Mouse (Mus musculus): ENCODE data around the gene Tpmt.

Gene Tpmt

GRCm38 (mm10) chr13:46975930-46976329, 68.6 kb downstream of the Tpmt start:
- DNase-seq (ENCODE audit: low spot score): no peak

DNA sequence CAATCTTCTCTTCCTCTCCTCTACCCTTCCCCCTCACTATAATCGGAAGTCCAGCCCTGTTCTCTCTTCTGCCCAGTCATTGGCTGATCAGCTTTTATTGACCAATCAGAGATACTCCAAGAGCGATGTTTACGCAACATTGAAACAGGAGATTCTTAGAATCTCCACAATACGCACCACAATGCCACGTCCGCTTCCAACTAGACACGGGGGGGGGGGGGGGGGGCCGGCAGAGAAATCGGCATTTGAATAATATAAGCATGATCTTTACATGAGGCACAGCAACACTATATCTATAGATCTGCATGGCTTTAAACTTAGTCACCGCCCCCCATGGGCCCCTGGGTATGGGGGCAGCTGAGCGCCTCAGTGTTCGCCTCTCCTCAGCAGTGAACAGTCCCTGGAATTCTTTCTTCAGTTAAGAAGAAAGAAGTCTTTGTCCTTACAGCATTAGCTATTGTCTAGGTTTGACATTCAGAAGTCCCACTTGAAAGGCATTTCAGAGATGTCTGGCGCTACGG, 69.4 kb downstream of the Tpmt start:
- no peak for DNase-seq (ENCODE audit: low spot score)
